Mouse (Mus musculus) stomach, embryonic 14.5 days (tissue): ENCODE data around the gene Adar. TPM values are rescaled to one million over a fixed set of nuclear protein-coding genes. Genes with fewer than 3 reads are reported as not detected.

ENCODE experiments used
- ATAC-seq: fragments of 200-750 bp; cut with Nextera tagmentation; 2 replicates; pipeline ENCODE4 v1.8.0; 2017; ENCODE audit warnings: low read depth, moderate TSS enrichment; ENCODE audit not compliant: insufficient number of reproducible peaks, insufficient read depth, low FRiP score
- H3K27ac ChIP-seq: fragments of 300-500 bp; sonication (generic); 2 replicates; pipeline ENCODE4 v1.5.1; 2014; ENCODE audit warnings: mild to moderate bottlenecking, low read length, moderate library complexity, mixed read lengths
- H3K27me3 ChIP-seq: fragments of 300-500 bp; sonication (generic); 2 replicates; pipeline ENCODE4 v1.6.1; 2014; ENCODE audit warnings: low read length, control low read depth, mixed read lengths; ENCODE audit not compliant: control insufficient read depth, insufficient read depth
- H3K36me3 ChIP-seq: fragments of 300-500 bp; sonication (generic); 2 replicates; pipeline ENCODE4 v1.6.1; 2014; ENCODE audit warnings: mild to moderate bottlenecking, control low read depth, low read length, moderate library complexity, mixed read lengths; ENCODE audit not compliant: control insufficient read depth, insufficient read depth
- H3K4me1 ChIP-seq: fragments of 300-500 bp; sonication (generic); 2 replicates; pipeline ENCODE4 v1.6.1; 2014; ENCODE audit warnings: low read length, control low read depth, mixed read lengths; ENCODE audit not compliant: control insufficient read depth, insufficient read depth
- H3K4me2 ChIP-seq: fragments of 300-500 bp; sonication (generic); replicated peaks from 2 replicates; pipeline ENCODE4 v1.6.1; 2014; ENCODE audit warnings: low read depth, low read length, control low read depth
- H3K4me3 ChIP-seq: fragments of 300-500 bp; sonication (generic); 2 replicates; pipeline ENCODE4 v1.5.1; 2014; ENCODE audit warnings: low read depth, low read length, control low read depth
- H3K9ac ChIP-seq: fragments of 300-500 bp; sonication (generic); replicated peaks from 2 replicates; pipeline ENCODE4 v1.6.1; 2014; ENCODE audit warnings: low read depth, mild to moderate bottlenecking, control low read depth, low read length, moderate library complexity, mixed read lengths
- H3K9me3 ChIP-seq: fragments of 300-500 bp; sonication (generic); 2 replicates; pipeline ENCODE4 v1.6.1; 2016; ENCODE audit warnings: low read depth, low read length, control low read depth; ENCODE audit not compliant: control insufficient read depth
- WGBS: fragments of 180-500 bp; shearing (Covaris S2); extraction: QIAGEN DNeasy Blood & Tissue Kit; methylation state at CpG from one replicate; pipeline ENCODE4 v1.1.7; 2014; 5-methylcytosine and 5-hydroxymethylcytosine counted together
- polyA plus RNA-seq: library from polyadenylated mRNA; unstranded; fragments of >200 nt; fragmentation: Nextera tagmentation; extraction: Ambion mirVana; gene quantifications from 2 replicates; pipeline ENCODE4 v1.2.1, GENCODE M21; 2014

The Adar gene
- polyA plus RNA-seq, 1 experiment from 2014 or later: 16.6 TPM

DNA sequence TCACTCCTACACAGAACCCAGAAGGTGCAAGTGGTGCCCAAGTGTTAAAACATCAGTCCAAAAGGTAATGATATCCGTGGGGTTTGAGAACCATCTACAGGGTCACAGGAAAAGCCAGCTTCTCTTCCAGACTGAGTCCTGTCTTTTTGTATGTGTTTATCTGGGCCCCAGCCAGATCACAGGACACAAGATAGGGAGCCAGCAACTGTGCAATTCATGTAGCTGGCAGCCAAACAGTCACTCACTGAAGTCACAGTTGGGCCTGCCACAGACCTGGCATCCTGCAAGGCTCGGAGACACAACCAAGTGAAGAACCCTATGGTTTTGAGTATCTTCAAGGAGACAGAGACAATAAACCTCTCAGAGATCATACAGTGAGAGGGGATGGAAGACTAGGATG lies 43.0 kb downstream of the Adar start:
- Histone ChIP-seq H3K36me3 (no peaks in the 10 kb centered on the region), H3K4me3 (no peak overlapping the region), H3K27me3 (no peaks in the 10 kb centered on the region), H3K4me2 (no peak overlapping the region), H3K27ac (no peak overlapping the region), H3K9ac (no peak overlapping the region), H3K9me3 (no peaks in the 10 kb centered on the region), H3K4me1 (0 out of 2 replicates have a peak, but pooled peaks cover 1% of the 10 kb centered on the region)
- no peak for ATAC-seq
- WGBS: 72% methylated on average over 2 of the region's 2 CpGs

DNA sequence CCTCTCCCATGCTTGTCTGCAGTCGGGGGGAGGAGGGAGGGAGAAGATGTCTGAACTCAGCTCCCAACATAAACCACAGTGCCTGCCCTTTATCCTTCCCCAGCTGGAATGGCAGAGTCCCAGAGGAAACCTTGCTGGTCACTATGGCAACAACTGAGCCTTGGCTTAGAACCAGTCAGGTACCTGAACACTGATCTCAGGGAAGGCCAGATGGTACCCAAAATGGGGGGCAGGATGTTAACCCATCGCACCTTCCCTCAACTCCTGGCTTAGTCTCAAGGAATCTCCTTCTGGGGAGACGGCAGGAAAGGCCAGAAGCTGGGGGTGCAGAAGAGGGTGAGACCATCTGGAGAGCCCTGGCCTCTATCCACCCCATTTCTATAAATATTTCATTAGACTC lies 45.0 kb downstream of the Adar start:
- H3K27ac ChIP-seq: no peak overlapping the region
- no peaks in the 10 kb centered on the region for H3K9me3 ChIP-seq
- H3K36me3 ChIP-seq: no peaks in the 10 kb centered on the region
- no peak overlapping the region for H3K4me2 ChIP-seq
- H3K9ac ChIP-seq: no peak overlapping the region
- H3K4me3 ChIP-seq: no peak overlapping the region
- no peak for ATAC-seq
- 51% methylated on average over 3 of the region's 3 CpGs for WGBS
- H3K4me1 ChIP-seq: no peaks in the 10 kb centered on the region
- no peaks in the 10 kb centered on the region for H3K27me3 ChIP-seq

DNA sequence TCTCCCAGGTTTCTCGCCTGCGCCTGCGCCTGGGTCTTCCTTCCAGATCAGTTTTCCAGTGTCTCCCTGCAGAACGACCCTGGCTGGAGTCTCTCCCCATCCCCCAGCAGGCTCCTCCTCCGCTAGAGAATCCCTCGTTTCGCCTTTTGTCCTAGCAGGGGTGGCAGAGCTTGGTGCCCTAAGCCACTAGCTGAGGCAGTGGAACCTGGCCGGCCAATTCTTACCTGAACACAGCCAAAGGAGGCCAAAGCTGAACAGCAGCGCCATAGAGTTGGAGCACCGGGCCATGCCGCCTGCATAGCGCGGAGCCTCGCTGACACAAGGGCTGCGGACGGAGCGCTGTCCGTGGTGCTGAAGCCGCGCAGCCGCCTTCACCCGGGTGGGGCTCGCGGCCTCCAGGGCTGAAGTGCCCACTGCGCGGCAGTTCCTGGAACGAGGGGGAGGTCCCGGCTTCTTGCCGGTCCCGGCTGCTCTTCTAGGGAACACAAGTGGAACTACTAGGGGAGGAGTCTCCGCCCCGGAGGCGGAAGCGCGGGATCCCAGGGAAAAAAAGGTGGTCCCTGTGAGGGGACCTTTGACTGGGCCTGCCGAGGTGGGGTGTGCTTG lies 49.4 kb downstream of the Adar start, which contains the start of gene Chrnb2:
Gene Chrnb2, minus strand, starts transcription at position 514 of the 606 bp plus-strand sequence.
- H3K27ac ChIP-seq: no peak within 1 kb of the TSS
- no peaks in the 10 kb centered on the region for H3K9me3 ChIP-seq
- H3K4me3 ChIP-seq: no peak within 1 kb of the TSS; the same call in 1 of the 2 replicates
- H3K36me3 ChIP-seq: no peaks in the 10 kb centered on the region
- H3K27me3 ChIP-seq: no peaks in the 10 kb centered on the region
- ATAC-seq: peak; percentile 84
- no peaks in the 10 kb centered on the region for H3K4me1 ChIP-seq
- peak within 1 kb of the TSS; percentile 37; the same call in 1 of the 2 replicates for H3K4me2 ChIP-seq
- under 1% methylated on average over 36 of the region's 36 CpGs for WGBS
- H3K9ac ChIP-seq: no peak within 1 kb of the TSS

DNA sequence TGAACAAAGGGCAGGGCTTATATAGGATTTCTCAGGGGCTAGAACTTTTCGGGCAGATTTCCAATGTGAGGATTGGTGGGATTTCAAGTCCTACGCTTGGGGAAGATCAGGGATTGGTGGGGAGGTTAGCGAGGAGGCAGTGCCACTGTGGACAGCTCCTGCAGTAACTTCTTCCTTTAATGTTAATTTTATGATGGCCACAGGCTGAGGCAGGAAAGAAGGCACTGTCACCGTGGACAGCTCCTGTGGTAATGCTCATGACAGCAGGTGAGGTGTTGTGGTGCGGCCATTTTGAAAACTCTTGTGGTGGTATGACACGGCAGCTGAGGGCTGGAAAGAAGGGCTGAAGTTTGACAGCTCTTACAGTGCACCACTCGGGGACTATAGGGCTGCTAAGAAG lies 54.8 kb downstream of the Adar start:
- no peak overlapping the region for H3K27ac ChIP-seq
- H3K9ac ChIP-seq: no peak overlapping the region
- 60% methylated on average over 7 of the region's 7 CpGs for WGBS
- H3K4me2 ChIP-seq: no peak overlapping the region
- H3K27me3 ChIP-seq: no peaks in the 10 kb centered on the region
- peaks cover 8% of the 10 kb centered on the region; the same call in 1 of the 2 replicates for H3K4me1 ChIP-seq
- H3K36me3 ChIP-seq: no peaks in the 10 kb centered on the region
- H3K4me3 ChIP-seq: no peak overlapping the region
- ATAC-seq: no peak
- no peaks in the 10 kb centered on the region for H3K9me3 ChIP-seq

DNA sequence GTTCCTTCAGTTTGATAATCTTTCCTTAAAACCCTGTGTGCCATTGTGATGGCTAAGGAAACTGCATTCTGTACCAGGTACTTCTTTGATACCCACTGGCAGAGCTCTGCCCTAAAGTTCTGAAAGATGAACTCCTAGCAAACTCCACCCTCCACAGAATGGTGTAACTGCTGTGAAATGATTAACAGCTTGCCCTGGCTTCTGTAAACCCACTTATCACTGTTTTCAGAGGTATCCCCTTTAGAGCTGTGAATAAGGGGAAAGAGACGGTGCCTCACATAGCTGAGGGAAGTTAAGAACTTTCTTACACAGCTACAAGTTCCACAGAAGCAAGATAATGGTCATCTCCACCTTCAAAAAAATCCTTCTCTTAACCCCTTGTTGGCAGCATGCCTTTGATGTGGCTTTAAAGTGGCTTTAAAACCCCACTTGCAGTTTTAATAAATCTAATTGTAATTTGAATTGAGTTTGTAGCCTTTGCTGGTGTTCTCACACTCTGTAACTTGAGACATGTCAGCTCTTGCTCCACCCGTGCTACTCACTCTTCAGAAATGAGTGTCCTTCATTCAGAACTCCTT lies 55.7 kb downstream of the Adar start:
- no peaks in the 10 kb centered on the region for H3K27me3 ChIP-seq
- 39% methylated on average over 2 of the region's 2 CpGs for WGBS

DNA sequence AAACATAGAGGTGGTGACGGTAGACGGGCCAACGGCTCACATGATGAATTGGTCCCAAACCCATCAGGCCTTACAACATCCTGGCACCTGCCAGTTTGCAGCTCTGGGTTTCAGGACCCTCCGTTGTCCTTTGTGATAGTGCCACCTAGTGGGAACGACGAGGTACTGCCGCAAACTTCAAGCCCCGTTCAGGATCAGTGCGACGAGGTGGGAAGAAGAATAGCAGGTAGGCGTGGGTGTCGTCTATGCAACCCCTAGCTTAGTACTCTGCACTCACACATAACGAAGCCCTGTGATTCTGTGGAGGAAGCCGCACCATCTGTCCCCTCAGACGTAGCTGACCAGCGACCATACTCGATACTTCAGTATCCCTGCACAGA lies 57.8 kb downstream of the Adar start:
- Histone ChIP-seq H3K4me2 (peak overlapping the region; percentile 76), H3K9ac (peak overlapping the region; percentile 99; the same call in 1 of the 2 replicates), H3K36me3 (peaks cover 19% of the 10 kb centered on the region; the same call in 1 of the 2 replicates), H3K27ac (peak overlapping the region; percentile 96), H3K9me3 (no peaks in the 10 kb centered on the region), H3K4me3 (peak overlapping the region; percentile 97), H3K4me1 (peaks cover 20% of the 10 kb centered on the region), H3K27me3 (no peaks in the 10 kb centered on the region)
- peak; percentile 66 for ATAC-seq
- 1% methylated on average over 17 of the region's 17 CpGs for WGBS

More for the DNA sequence above, 55.7 kb downstream of the Adar start:
- peaks cover 18% of the 10 kb centered on the region for H3K4me1 ChIP-seq
- no peak overlapping the region for H3K4me2 ChIP-seq
- no peak overlapping the region for H3K4me3 ChIP-seq
- ATAC-seq: no peak
- H3K36me3 ChIP-seq: no peaks in the 10 kb centered on the region
- H3K9ac ChIP-seq: no peak overlapping the region
- no peak overlapping the region for H3K27ac ChIP-seq
- H3K9me3 ChIP-seq: no peaks in the 10 kb centered on the region

DNA sequence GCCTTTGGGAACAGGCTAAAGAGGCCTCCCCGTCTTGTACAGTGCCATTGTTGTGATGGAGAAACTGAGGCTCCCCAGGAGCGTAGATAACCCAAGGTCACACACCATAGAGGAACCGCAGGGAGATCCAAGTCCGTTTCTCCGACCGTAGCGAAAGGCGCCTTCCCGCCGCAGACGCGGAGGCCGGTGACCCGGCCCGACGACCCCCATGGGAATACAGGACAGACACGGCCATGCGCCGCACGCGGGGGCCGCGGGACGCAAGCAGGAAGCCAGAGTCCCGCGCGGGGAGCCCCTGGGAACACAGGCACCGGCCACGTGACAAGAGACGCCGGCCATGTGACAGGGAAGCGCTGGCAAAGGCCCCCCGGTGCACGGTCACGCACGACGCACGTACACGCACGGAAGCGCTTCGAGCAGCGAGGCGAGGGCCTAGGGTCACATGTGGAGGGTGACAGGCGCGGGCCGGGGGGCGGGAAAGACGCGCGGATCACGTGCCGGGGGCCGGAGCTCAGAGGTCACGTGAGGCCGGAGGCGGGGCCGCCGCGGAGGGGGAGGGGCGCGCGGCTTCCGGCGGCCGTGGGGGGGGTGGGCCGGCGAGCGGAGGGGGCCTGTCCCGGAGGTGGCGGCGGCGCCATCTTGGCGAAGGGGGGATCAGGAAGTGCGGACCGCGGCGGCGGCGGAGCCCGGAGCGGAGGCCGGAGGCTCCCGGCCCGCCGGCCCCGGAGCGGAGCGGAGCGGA lies 58.3 kb downstream of the Adar start, which contains the start of gene Ube2q1:
Gene Ube2q1, plus strand, starts transcription at position 649 of the 742 bp plus-strand sequence.
- Histone ChIP-seq H3K4me3 (peak within 1 kb of the TSS; percentile 97), H3K9me3 (no peaks in the 10 kb centered on the region), H3K4me2 (peak within 1 kb of the TSS; percentile 76), H3K4me1 (peaks cover 20% of the 10 kb centered on the region), H3K9ac (peak within 1 kb of the TSS; percentile 99), H3K27me3 (no peaks in the 10 kb centered on the region), H3K36me3 (peaks cover 24% of the 10 kb centered on the region; the same call in 1 of the 2 replicates), H3K27ac (peak within 1 kb of the TSS; percentile 96)
- under 1% methylated on average over 71 of the region's 90 CpGs for whole genome bisulfite sequencing
- peak; percentile 94 for ATAC-seq

DNA sequence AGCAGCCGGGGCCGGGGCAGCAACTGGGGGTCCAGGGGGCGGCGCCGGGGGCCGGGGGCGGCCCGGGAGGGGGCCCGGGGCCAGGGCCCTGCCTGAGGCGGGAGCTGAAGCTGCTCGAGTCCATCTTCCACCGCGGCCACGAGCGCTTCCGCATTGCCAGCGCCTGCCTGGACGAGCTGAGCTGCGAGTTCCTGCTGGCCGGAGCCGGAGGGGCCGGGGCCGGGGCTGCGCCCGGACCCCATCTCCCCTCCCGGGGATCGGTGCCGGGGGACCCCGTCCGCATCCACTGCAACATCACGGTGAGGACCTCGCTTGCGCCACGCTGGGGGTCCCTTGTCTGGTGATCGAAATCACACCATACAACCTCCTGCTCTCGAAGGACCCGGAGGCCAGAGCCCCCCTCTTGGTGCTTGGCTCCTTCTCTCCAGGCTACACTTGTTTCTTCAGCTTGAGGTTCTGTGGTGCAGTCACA lies 59.0 kb downstream of the Adar start:
- peak overlapping the region; percentile 97 for H3K4me3 ChIP-seq
- peak overlapping the region; percentile 99 for H3K9ac ChIP-seq
- ATAC-seq: peak; percentile 30
- H3K36me3 ChIP-seq: peaks cover 30% of the 10 kb centered on the region
- under 1% methylated on average over 19 of the region's 37 CpGs for WGBS
- H3K4me2 ChIP-seq: peak overlapping the region; percentile 76
- H3K9me3 ChIP-seq: no peaks in the 10 kb centered on the region
- H3K27me3 ChIP-seq: no peaks in the 10 kb centered on the region
- peaks cover 20% of the 10 kb centered on the region for H3K4me1 ChIP-seq
- H3K27ac ChIP-seq: peak overlapping the region; percentile 96
